Mouse (Mus musculus) inflammation-experienced regulatory T-cells, adult 6 months (primary cell): ENCODE data around the gene Clip3. TPM values are rescaled to one million over a fixed set of nuclear protein-coding genes. Genes with fewer than 3 reads are reported as not detected.

Experiments used
- ATAC-seq: one replicate; pipeline ENCODE4 v1.8.0; 2017
- polyA plus RNA-seq, 3 experiments: library from polyadenylated mRNA; unstranded; fragments of 100-300 nt; shearing (Covaris generic); gene quantifications; one replicate each; pipeline ENCODE4 v1.2.1; 2017

Gene Clip3
- 1 to 10 TPM; 3.6 to 7.0 (median 5.8) TPM for polyA plus RNA-seq

DNA sequence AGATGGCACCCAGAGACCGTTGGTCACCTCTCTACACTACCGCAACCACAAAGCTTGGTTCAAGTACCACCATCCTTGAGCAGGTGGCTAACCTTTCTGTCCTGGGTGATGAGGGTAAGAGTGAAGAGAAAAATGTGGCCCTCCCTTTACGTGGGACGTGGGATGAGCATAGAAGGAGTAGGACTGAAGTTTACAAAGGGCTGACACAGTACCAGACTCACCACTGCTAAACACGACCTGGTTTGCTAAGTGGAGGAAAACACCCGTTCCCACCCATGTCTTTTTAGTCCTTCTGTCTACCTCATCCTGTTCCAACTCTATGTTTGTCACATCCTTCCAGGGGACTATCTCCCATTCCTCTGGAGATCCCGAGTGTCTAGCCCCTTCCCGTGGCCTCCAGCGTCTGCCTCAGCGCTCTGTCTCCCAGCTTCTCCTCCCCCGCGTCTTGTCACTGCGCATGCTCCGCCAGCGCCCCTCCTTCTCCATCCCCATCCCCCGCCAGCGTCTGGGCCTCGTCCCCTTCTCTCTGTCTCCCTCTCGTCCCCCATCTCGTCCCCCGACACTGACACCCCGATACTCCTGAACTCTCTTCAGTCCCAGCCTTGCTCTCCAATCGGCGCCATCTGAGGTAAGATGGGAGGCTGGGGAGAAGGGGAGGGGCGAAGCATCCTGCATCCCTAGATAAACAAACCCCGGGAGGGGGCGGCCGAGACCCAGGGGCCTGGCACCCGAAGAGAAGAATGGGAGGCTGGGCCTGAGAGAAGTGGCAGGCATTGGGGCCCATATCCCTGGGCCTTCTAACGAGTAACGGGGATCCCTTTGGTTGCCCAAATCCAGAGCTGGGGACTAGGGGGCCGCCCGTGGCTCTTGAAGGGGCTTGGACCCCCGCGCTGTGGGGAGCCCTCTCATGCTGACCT lies at the start of gene Clip3:
TSS of gene Clip3 (plus strand) at position 514 of the 917 bp plus-strand sequence.
- peak; percentile 68 for ATAC-seq

DNA sequence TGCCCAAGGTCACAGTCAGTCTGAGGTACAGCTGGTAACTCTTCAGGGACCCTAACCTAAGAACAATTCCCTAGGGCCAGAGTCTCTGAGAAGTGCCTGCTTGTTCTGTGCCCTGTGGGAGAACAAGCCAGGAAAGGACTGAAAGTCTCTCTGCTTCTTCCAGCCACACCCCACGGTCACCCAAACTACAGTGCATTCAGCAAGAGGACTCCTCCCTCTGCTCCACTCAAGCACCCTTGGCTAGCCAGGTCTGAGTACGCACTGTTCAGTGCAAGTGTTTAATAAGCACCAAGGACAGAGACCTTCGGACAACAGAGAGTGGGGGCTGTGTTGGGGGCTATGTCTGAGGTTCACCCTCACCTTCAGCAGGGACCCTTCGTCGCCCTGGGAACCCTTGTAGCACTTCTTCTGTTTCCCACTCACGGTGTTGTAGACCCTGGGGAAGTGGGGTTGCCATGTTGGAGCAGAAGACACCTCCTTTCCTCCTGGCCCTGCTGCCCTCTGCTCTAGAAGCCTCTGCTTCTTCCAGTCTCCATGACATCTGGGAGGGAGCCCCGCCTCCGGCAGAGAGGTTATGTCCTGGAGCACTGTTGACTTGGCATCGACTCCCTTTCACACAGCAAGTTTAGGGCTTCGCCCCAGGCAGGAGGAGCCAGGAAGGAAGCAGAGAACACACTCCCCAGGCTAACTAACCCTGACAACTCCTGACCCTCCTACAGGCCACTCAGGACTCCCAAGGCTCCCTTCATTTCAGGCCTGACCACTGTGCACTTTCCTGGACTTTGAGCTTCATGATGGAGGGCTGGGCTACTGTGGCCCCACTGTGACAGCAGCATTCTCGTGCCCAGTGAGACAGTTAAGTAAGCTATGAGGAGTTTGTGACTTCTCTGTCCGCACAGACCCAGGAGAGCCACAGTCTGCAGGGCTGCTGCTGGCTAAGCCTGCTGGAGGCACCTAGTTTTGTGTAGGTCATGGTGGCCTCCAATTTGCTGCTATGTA lies 39.3 kb upstream of the Clip3 start:
- ATAC-seq, result no peak

DNA sequence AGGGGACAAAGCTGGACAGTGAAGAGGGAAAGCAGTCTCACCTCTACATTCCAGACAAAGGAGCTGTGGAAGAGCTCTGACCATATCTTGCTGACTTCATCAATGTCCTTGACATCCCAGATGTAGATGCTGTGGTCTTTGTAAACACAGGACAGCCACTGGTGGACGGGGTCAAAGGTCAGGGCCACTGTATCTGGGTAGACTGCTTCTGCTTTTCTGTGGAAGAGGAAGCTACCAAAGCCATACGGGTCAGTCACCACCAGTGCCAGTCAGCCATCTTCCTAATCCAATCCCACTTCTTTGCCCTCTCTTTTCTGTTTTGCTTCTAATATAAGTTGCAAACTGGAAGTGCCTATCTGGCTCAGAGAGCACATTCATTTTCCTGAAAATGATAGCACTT lies 26.5 kb upstream of the Clip3 start:
- ATAC-seq, result no peak

DNA sequence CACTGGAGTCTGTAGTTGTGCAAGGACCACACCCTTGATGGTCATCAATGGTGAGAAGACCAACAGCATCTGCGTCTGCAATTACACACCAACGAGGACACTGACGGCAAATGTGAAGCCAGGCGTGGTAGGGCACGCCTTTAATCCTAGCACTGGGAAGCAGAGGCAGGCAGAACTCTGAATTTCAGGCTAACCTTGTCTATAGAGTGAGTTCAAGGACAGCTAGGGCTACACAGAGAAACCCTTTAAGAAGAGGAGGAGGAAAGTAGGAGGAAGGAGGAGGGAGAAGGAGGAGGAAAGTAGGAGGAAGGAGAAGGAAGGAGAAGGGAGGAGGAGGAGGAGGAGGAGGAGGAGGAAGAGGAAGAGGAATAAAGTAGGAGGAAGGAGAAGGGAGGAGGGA lies 26.0 kb upstream of the Clip3 start:
- no peak for ATAC-seq

DNA sequence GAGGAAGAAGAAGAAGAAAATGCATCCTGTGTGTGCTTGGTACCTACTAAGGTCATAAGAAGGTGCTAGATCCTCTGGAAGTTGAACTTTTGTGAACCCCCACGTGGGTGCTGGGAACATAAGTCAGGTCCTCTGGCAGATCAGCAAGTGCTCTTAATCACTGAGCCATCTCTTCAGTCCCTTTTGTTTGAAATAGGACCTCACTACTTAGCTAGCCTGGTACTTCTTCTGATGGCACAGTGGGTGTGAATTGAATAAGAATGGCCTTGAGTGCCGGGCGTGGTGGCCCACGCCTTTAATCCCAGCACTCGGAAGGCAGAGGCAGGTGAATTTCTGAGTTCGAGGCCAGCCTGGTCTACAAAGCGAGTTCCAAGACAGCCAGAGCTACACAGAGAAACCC lies 25.6 kb upstream of the Clip3 start:
- no peak for ATAC-seq

DNA sequence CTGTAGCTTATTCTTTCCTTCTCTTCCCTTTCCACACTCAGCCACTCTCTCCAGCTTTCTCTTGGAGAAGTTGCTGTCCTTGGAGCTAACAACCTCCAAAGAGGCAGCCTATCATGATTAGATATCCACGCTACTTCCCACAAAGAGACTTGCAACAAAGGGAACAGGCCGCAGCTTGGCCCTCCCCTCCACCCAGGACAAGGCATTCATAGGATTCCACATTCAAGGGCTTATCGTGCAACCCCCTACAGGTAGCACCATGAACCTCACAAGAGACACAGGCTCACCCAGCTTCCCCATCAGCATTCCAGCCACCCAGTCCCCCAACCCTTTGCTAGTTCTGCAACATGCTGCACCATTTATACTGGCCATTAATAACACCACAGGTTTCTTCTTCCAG lies 24.7 kb upstream of the Clip3 start:
- ATAC-seq, result no peak

DNA sequence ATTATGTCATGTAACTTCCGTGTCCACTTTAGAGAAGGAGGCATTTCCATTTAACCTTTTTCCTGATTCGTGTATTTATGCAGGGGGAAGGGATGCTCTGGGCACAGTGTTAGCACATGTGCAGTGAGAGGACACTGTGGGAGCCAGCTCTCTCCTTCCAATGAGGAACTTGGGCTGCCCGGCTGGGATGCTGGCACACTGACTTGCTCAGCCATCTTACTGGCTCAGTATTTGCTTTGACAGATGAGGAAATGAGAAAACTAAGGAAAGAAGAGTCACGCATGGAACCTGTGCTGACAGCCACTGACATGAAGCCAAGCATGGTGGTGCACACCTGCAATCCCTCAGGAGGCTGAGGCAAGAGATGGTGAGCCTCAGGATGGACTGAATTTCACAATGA lies 21.9 kb upstream of the Clip3 start:
- no peak for ATAC-seq

DNA sequence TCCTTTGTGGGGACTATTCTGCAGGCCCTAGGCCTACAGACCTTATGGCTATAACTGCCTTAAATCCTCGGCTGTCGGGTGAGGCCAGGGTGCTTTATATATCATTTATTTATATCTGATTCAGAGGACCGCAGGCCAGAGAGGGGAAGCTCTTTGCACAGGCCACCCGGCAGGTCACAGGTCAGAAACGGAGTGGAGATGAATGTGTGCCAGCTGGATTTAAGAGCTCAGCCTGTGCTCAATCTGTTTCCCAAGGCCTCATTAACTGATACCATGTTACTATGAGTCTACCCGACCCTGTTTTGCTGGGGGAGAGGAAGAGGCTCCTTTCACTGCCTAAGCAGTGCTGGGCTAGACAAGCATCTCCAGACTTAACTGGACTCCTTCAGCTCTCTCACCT lies 17.1 kb upstream of the Clip3 start:
- no peak for ATAC-seq

DNA sequence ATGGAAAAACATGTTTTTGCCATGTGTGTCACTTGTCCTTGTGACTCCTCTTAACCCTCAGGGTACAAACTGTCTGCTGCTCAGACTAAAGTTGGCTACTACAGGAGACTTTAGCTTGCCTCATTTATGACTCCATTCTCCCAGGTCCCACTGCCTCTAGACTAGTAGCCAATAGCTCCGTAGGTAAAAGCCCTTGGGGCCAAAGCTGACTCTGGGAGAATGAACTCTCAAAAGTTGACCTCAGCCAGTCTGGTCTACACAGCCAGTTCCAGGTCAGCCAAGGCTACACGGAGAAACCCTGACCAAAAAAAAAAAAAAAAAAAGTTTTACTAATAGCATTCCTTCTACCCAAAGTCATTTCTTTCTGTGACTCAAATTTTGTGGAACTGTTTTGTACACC lies 12.6 kb upstream of the Clip3 start:
- no peak for ATAC-seq

DNA sequence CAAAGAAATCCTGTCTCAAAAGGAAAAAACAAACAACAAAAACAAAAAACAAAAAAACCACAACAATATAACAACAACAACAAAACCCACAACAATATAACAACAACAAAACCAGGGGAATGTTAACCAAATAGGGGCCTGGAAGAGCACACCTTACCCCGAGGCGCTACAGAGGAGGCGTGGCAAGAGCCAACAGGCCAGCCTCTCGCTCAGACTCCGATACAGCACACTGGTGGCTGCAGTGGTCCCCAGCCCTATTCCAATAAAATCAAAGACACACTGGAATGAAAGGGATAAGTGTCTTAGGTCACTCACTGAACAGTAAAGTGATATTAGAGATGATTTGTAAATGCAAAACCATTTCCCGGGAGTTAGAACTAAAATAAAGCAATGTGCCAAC lies 12.0 kb upstream of the Clip3 start:
- no peak for ATAC-seq

DNA sequence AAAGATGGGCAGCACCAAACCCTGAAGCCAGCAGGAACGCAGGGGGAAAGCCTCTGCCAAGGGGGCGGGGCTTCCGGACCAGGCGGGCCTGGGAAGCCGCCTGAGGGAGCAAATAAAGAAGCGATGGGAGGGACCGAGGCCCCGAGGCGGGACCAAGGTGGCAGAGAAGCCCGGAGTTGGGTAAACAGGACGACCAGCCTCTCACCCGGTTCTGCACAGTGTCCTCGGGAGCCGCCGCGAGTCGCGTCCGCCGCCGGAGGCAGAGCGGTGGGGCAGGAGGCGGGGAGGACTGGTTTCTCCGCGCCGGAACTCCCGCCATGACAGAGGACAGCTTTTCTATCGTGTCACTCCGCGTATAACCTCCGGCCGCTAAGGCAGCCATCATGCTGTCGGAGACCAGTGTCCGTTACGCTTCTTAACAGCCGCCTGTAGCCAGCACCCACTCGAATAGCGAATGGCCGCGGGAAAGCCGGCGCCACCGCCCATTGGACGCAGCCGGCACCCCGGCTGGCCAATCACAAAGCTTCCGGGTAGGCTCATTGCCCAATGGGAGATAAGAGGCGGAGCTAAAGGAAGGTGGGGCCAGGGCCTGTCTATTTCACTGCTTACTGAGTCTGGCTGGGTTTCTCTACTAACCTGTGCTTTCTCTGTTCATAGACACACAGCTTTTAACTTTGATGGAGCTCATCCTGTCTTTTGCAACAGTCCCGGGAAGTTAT lies 11.4 kb upstream of the Clip3 start, which contains the start of the genes Thap8 and Wdr62:
TSS of gene Thap8 (plus strand) at position 144 of the 719 bp plus-strand sequence.
TSS of gene Wdr62 (minus strand) at position 469 of the 719 bp plus-strand sequence.
- peak; percentile 96 for ATAC-seq

DNA sequence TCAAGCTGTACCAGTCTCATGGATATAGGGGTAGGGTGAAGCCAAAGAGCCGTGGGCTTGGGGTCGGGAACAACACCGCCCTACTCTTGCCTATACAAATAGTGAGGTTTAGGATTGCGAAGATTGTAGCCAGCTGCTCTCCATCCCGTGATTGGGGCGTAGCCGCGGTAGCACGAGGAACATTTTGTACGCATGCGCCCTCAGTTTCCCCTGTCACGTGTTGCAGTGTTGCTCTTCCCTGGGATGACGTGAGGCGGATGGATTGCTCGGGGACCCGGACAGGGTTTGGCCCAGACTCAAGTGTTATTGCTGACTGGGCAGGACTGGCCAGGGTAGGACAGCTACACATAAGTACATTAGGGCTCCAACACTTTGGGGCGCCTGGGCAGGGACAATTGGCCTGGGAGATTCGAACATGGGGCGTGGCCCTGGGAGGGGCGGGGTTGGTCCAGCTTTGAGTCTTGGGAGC lies 10.8 kb upstream of the Clip3 start:
- peak; percentile 68 for ATAC-seq

DNA sequence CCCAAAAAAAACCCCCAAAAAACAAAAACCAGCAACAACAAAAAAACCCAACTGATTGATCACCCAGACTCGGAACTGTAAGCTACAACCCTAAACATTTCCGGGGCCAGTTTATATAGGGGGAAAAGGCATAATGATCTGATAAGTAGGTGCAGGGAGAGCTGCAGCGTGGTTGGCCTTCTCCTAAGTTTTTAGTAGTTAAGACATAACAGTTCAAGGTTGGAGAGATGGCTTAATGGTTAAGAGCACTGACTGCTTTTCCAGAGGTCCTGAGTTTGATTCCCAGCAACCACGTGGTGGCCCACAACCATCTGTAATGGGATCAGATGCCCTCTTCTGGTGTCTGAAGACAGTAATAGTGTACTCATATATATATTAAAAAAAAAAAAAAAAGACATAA lies 10.0 kb upstream of the Clip3 start:
- ATAC-seq, result no peak

DNA sequence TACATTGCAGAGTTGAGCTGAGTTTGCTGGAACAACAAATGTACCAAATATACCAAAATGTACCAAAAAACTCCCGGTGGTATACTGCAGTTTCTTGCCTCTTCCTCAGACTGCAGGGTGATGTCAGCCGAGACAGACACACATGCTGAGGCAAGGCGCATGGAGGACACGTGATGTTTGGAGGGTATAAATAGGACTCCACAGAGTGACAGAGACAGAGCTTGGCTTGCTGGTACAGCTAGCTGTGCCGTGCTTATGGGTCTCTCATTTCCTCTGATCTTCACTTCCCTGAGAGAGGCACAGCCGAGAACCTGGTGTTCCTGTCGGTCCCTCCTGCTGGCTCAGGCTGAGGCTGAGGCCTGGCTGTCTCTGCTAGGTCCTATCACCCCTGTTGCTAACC lies 8.8 kb upstream of the Clip3 start:
- ATAC-seq, result no peak

DNA sequence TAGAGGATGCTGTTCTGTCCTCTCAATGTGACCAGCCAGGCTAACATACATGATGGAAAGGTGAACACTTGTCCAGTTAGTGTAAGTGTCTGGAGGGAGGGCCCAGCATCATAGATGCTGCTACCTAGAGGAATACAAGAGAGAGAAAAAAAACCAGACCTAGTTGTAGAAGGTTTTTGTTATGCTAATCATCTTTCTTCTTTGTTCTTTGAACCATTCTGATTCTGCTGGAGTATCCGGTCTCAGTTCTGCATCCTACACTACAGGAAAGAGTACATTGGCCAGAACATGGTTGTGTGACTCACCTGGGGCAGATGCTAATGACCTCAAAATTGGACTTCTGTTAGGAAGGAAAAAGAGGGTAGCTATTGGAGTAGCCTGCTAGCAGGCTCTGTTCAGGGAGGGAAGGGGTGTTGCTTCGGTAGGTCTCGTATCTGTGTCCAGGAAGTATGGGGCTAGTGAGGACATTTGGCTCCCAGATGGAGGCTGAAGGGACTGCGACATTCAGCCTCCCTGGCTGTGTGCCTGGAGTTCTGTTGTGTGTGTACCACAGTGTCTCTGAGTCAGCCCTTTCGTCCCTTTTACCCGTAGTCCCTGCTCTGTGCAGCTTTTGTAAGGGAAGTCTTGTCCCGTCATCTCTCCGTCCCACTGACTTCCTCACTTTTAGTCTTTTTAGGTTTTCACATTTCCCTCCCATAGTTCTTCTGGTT lies 4.7 kb upstream of the Clip3 start:
- ATAC-seq, result no peak

DNA sequence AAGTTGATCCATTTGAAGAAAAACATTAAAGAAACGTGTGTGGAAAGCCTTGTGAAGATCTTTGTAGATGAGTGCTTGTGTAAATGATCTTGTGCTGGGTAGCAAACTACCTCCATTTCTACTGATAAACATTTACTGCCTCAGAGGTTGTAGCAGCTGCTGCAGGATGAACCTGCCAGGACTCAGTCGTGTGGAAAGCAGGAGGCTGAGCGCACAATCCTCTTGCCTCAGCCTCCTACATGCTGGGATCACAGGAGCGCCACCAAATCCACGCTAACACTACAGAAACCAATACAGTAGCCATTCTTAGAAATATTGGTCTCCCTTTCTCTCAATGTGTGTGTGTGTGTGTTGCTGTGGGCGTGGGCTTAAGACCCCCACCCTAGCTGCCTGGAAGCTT lies 3.5 kb upstream of the Clip3 start:
- ATAC-seq, result no peak

DNA sequence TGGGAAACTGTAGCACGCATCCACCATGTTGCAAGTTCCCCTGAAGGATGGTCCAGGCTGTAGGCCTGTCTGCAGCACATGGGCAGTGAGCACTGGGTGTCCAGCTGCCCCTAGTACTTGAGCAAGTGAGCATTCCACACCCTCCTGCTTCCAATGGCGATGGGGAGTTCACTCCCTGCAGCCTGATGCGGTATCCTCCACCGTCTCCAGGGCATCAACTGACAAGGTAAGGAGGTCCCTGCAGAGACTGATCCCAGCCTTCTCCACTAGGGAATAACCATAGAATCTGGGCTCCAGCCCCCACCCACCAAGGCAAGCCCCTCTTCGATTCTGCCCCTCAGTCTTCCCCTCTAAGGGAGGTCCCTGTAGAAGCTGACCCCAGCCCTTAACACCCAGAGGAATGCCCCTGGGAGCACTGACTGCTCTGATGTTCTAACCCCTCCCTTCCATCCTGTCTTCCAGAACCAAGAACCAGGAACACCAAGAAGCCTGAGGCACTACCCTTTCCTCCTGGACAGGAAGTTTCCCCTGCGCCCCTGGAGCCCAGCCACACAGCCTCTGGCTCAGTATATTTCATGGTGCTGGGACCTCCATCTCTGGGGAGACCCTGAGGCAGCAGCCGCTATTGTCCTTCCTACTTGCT lies 2.3 kb upstream of the Clip3 start:
- no peak for ATAC-seq

DNA sequence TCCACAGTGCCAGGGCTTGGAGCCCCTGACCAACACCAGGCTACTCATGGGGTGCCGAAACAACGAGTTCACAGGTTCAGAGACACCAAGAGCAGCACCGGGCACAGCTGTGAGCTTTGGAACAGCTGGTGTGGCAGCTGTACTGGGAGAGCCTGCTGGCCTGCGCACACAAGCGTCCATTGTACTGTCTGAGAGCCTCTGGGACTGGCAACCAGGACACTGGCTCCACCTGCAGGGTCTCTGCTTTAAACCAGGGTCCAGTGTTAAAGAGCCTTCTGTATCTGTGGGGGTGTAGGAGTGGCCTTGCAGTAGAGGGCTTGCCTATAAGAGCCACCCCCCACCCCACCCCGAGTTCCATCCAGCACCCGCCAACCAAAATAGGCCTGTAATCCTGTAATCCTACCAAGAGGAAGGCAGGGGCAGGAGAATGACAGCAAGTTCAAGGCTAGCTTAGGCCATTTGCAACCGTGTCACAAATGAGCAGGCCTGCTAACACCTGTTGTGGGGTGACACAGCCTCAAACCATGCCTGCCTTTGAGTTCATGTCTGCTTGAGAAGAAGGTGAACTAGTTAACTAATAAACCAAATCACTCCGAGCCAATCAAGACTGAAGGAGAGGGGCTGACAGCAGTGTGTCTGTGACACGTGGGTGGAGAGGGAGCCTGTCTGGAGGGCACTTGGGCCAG lies 1.7 kb upstream of the Clip3 start:
- ATAC-seq, result no peak

DNA sequence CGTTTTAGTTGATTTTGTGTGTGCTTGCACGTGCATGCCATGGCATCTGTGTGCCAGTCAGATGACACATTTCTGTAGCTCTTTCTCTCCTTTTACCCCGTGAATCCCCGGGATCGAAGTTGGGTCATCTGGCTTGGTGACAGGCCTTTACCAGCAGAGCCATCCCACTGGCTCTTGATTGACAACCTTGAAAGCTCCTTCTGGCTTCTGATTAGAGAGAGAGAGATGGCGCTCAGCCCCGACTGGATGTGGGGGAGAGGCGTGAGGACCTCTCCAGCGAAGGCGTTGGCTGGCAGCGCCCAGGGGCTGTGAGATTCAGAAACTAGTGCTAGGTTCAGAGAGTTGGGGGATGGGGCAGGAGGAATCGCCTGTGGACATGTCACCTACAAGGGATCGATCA lies 2.3 kb downstream of the Clip3 start:
- no peak for ATAC-seq

DNA sequence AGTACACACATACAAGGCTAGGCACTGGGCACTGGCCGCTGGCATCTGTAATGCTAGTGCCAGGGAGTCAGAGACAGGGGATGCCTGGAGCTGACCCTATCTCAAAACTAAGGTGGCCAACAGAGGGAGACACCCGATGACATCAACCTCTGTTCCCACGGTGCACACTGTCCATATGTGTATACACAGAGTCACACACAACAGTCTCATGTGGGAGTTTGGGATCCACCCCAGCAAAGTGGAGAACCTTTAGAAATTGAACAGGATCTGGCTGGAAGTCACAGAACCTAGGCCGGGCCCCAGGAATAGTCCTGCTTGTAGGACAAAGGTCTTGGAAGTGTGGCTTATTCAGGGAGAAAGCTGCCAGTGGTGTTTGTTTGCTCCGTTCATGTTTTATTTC lies 2.8 kb downstream of the Clip3 start:
- ATAC-seq, result no peak

DNA sequence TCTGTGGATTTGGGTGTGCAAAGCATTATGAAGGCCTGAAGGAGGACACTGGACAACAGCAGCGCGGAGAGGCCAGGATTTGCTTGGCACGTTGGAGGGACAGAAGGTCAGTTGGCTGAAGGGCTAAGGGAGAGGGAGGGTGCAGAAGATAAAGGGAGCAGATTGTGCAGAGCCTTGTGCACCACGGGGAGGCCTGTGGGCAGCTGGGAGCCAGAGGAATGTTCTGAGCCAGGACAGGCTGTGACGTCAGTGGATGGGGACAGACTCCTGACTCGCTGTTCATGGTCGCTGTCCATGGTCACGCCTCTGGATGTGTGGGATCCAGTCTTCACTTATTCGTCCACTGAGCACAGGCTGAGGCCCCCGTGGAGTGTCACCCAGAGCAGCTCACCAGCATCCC lies 3.6 kb downstream of the Clip3 start:
- ATAC-seq, result no peak
